Mouse (Mus musculus) T-helper 1 cell (primary cell): ENCODE results near the gene Ikzf2.

Experiments
- in situ Hi-C: fragments of 300-600 bp; cut with MboI, MseI; formaldehyde crosslinking; loops from one replicate; pipeline ENCODE4 v1.15.1; 2025; ENCODE audit warnings: high pct_unique_total_duplicates

The Ikzf2 gene

DNA sequence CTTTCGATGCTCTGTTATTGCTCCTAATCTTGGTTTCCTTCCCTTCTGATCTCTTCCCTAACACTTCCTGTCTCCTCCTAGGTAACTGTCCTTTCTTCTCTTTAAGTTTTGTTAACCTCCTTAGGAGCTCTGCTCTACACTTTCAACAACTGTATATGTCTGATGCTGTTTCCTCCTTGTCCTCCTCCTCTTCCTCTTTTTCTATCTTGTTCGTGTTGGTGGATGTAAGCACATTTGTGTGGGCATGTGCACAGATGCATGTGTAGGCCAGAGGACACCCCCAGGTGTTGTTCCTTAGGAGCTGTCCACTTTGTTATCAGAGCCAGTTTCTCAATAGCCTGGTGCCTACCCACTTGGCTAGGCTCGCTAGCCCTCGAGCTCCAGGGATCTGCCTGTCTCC is 169.0 kb downstream of the Ikzf2 start:
- in situ Hi-C loops: no loop called here

DNA sequence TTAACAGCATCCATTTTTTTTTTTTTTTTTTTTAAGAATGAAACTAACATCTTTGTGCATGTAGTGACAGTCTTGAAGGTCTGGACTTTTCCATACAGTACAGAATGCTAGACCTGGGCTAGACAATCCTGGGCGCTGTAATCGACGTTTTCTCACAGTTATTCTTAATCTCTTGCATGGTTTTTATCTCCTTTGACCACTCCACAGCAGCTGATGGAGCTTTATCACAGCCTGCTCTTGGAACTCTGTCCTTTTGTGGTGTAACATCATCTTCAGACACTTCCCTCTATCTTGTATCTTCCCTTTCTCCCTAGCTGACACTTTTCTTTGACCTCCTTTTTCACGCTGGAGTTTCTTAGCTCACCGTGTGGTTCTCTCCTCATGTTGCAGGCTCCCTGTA is 170.9 kb downstream of the Ikzf2 start:
- in situ Hi-C loops: no loop called here

- in situ Hi-C loops: no loop called here
Measured at GRCm38 (mm10) chr1:69513595-69514250, 173.3 kb downstream of the Ikzf2 start.

- in situ Hi-C loops: no loop called here
Measured at GRCm38 (mm10) chr1:69508275-69508674, 178.8 kb downstream of the Ikzf2 start.

DNA sequence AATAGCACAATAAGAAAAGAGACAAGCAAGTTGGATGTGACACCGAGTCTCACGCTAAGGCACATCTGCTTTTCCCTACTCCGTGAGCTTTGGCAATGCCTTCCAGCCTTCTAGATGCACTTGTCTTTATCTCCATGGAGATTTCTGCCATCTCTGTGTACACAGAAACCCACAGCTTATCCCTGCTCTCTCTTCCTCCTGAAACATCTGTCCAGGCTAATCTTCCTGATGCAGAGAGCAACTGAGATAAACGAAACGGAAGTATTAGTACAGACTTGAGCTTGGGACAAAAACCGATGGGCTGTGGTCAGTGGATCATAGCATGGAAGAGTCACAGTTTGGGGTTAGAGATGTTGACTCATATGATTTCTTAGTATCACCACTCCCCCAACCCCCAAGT is 179.5 kb downstream of the Ikzf2 start:
- in situ Hi-C loops: no loop called here

DNA sequence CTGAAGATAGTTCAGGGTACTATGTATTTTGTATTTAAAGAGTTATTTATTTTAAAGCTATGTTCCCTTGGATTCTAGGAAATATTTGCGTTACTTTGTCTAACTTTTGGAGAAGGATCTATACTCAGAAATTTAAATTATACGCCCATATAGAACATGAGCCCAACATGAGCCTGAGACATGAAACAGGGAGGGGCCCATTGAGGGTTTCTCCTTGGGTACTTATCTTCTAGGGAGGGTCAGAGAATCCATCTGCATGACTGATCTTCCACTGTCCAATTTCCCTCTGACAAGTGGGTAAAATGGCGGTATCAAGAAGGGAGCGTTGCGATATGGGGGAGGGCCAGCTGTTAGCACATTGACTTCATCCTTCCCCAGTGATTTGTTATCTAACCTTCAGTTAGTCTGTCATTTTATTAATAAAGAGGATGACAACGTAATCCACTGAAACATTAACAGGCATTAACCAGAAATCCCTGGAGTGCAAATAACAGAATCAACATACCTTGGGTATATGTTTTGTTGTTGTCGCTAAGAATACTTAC is 180.4 kb downstream of the Ikzf2 start:
- in situ Hi-C loops: no loop called here

- in situ Hi-C loops: no loop called here
Measured at GRCm38 (mm10) chr1:69506011-69506410, 181.0 kb downstream of the Ikzf2 start.

DNA sequence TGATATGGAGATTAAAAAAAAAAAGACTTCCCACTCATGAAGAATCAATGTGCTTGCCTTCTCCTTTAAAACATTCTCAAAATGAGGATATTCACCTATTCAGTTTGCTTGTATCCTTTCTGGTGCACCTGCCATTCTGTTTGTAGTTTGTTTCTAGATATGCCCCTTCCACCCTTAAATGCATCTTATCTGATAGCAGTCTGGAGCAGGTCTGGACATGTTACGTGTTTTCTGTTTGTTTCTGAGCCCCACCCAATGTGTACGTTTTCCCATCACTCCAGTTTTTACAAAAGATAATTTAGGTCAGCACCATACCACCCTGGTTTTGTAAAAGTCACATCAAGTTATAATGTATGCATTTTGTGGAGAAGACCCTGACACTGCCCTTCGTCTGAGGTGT is 186.7 kb downstream of the Ikzf2 start:
- in situ Hi-C loops: no loop called here

DNA sequence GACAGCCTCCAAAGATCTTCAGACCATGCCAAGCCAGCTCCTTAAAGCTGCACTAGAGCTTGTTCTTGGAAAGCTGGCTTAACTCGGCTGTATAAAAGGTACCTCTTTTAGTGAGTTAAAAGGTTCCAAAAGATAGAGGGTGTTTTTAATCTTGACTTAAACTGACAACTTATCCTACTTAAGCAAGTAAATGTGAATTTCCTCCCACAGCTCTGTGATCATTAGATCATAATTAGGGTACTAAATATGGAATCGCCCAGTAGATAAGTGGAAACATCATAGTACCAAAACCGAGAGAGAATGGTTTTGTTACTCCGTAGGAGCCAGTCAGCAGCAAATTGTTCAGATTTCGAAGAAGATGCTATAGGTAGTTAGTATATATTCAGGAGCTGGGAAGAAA is 187.4 kb downstream of the Ikzf2 start:
- in situ Hi-C loops: no loop called here

DNA sequence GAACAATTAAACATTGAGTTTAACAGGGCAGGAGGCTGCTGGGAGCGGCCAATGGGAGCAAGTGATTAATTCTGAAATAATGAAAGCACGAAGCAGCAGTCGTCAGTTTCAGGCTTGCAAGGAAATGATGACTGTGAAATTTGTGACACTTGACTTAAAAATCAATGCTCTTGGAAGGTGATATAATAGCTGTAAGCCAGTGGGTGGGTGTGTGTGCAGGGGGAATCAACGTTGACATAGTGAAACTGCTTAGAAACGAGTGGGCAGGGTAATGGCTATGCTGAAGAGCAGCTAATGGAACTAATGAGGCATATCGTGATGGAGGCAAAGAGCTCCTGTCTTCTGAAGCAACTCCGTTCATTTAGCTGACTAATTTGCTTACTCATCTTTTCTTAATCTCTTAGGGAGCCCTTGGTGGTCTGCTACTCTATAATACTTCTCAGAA is 188.2 kb downstream of the Ikzf2 start:
- in situ Hi-C loops: no loop called here

GRCm38 (mm10) chr1:69496055-69496454 is 191.0 kb downstream of the Ikzf2 start:
- in situ Hi-C loops: no loop called here

DNA sequence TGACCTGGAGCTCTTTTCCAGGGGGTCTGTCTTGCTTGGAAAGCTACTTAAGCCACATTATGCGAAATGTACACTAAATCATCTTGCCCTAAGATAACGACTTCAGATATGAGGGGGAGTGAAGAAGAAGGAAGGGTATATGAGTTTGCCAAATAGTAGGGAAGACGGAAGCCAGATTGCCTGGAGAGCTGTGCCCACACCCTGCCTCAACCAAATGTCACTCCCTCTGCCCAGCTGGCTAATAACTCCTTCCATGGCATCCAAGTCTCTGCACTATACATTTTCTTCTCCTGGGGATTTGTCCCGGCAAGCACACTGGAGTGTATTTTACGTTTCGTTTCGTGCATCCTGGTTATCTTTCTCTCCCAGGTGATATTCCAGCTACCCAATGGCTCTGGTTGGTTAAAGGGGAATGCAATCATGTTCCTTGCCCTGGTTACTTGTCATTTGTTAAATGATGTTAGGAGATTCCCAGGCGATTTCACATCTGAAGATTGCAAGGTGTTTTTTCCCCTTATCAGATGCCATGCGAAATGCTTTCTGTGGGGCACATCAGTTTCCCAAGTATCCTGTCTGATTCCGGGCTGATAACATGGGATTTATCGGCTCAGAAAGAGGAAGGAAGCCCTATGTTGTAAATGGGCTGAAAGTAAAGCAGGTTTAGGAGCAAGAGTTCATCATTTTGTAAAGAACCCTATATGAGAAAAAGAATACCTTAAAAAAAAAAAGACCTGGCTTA is 193.6 kb downstream of the Ikzf2 start:
- in situ Hi-C loops: no loop called here

DNA sequence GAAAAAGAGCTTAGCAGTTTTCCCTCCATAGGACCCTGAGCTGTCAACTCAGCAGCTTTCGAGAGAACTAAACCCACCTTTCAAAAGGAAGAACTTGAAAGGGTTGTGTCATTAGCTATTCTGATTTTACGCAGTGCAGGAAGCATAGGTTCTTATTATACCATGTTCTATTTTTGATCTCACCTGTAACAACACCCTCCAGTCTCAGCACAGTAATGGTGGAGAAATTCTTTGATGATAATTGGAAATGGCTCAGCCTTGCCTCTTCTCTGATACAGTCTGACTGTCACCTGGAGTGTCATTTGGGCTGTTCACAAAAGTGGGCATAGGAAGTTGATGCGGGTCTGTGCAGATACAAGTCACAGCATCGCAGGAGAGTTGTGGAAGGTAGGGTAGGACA is 195.0 kb downstream of the Ikzf2 start:
- in situ Hi-C loops: no loop called here

DNA sequence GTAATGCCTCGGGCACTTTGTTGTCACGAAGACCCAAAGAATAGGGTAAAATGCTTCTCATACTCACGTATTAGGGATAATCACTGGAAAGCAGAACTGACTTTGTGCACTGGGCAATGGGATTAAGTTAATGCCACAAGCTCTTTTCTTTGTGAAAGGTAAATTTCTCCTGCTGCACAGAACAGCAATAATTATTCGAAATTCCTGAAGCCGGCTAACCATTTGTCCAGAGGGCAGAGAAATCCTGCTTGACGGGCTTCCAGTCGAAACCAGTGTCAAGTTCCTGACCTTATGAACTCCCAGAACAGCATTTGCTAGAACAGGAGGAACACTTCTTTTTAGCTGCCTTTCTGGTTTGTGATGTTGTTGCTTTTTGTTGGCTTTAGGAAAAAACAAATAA is 198.0 kb downstream of the Ikzf2 start:
- in situ Hi-C loops: no loop called here

DNA sequence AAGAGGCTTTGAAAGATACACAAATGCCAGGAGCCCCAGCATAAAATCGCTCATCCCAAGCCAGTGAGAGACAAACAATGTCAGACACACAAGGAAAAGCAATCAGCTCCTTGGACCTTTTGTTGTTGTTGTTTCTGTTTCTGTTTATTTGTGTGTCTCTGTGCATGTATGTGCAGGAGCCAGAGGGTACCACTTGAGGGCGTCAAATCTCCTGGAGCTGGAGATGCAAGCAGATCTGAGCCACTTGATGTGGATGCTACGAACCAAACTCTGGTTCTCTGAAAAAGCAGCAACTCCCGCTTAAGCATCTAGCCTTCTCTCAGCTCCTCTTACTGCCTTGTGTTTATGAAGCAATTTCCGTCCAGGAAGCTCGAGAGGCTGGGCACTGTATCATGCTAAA is 198.4 kb downstream of the Ikzf2 start:
- in situ Hi-C loops: no loop called here
